ENCODE assay signal across 8 mouse cellular contexts in genomic region chr9:51152079-51152752, GRCm38 (mm10). TPM values are rescaled to one million over a fixed set of nuclear protein-coding genes. Genes with fewer than 3 reads are reported as not detected.
DNase-seq lines count a peak whose midpoint lies in the region; ATAC-seq and TF ChIP-seq lines count a peak whose summit lies in the region.

No protein-coding gene starts in this region.

- no peaks in the 10 kb centered on the region for H3K27me3 ChIP-seq in kidney, adult 2 months (replicated peaks; ENCODE audit: control insufficient read depth, insufficient read depth, low read length)
- peaks cover 8% of the 10 kb centered on the region; the same call in 1 of the 2 replicates for H3K27me3 ChIP-seq in limb, embryonic 10.5 days (ENCODE audit: low read depth, poor library complexity, severe bottlenecking)
- H3K27me3 ChIP-seq in midbrain, embryonic 16.5 days (ENCODE audit: control insufficient read depth, insufficient read depth, low read depth, low read length) = no peaks in the 10 kb centered on the region
- no peaks in the 10 kb centered on the region for H3K27me3 ChIP-seq in testis, adult 2 months (ENCODE audit: control insufficient read depth, insufficient read depth, low read length)

- H3K27ac ChIP-seq in kidney, adult 2 months (ENCODE audit: insufficient read depth, low read depth, low read length) = no peak overlapping the region
- H3K27ac ChIP-seq in limb, embryonic 10.5 days = 0 out of 2 replicates have a peak overlapping the region, but pooled peaks have one; percentile 36
- H3K27ac ChIP-seq in midbrain, embryonic 16.5 days (ENCODE audit: low read length) = no peak overlapping the region
- H3K27ac ChIP-seq in testis, adult 2 months (ENCODE audit: control insufficient read depth, insufficient read depth, low read depth, low read length) = no peak overlapping the region

- H3K4me1 ChIP-seq in kidney, adult 2 months (ENCODE audit: control insufficient read depth, insufficient read depth, low read length) = no peaks in the 10 kb centered on the region
- peaks cover 10% of the 10 kb centered on the region for H3K4me1 ChIP-seq in limb, embryonic 10.5 days
- 0 out of 2 replicates have a peak, but pooled peaks cover 3% of the 10 kb centered on the region for H3K4me1 ChIP-seq in midbrain, embryonic 16.5 days (ENCODE audit: control insufficient read depth, insufficient read depth, low read length)
- peaks cover 2% of the 10 kb centered on the region; the same call in 1 of the 2 replicates for H3K4me1 ChIP-seq in testis, adult 2 months (ENCODE audit: control insufficient read depth, insufficient read depth, low read length)

- TF ChIP-seq CTCF in kidney, adult 2 months (conservative IDR thresholded peaks at IDR 0.05; ENCODE audit: insufficient read depth, insufficient read length, low read depth, low read length) = peak; percentile 60
- peak; percentile 25; the same call in 1 of the 2 replicates for TF ChIP-seq CTCF in testis, adult 2 months (IDR thresholded peaks at IDR 0.05; ENCODE audit: control insufficient read depth, insufficient read depth, insufficient replicate concordance, low read depth, low read length)

- TF ChIP-seq POLR2A in kidney, adult 2 months (IDR thresholded peaks at IDR 0.05; ENCODE audit: low read depth, low read length) = no peak
- TF ChIP-seq POLR2A in testis, adult 2 months (IDR thresholded peaks at IDR 0.05; ENCODE audit: control insufficient read depth, low read depth, low read length) = no peak

- H3K9ac ChIP-seq in midbrain, embryonic 16.5 days (ENCODE audit: low read depth, low read length) = no peak overlapping the region

- H3K4me3 ChIP-seq in kidney, adult 2 months (ENCODE audit: insufficient read depth, low read depth, low read length) = no peak overlapping the region
- H3K4me3 ChIP-seq in limb, embryonic 10.5 days = peak overlapping the region; percentile 33
- H3K4me3 ChIP-seq in midbrain, embryonic 16.5 days (ENCODE audit: low read depth, low read length) = no peak overlapping the region
- H3K4me3 ChIP-seq in testis, adult 2 months (ENCODE audit: control insufficient read depth, low read depth, low read length) = no peak overlapping the region

- no peaks in the 10 kb centered on the region for H3K9me3 ChIP-seq in limb, embryonic 10.5 days (replicated peaks)
- H3K9me3 ChIP-seq in midbrain, embryonic 16.5 days (replicated peaks; ENCODE audit: control insufficient read depth, low read length, poor library complexity, severe bottlenecking) = no peaks in the 10 kb centered on the region

- ATAC-seq in midbrain, embryonic 16.5 days = peak; percentile 85

- 19% methylated on average over 13 of the region's 13 CpGs for WGBS in kidney, adult 2 months
- 20% methylated on average over 13 of the region's 13 CpGs for WGBS in limb, embryonic 10.5 days
- WGBS in midbrain, embryonic 16.5 days = 19% methylated on average over 10 of the region's 13 CpGs

- DNase-seq in A20 (ENCODE audit: low read depth, low spot score) = peak; percentile 73
- DNase-seq in adipocyte (ENCODE audit: low spot score) = peak; percentile 84
- peak; percentile 78 for DNase-seq in embryo, embryonic 9.5 days (ENCODE audit: extremely low spot score)
- DNase-seq in heart, adult 8-10 months (ENCODE audit: low spot score) = peak; percentile 58
- peak; percentile 74 for DNase-seq in kidney, adult 2 months
- DNase-seq in limb, embryonic 10.5 days (ENCODE audit: low spot score) = peak; percentile 74

- H3K36me3 ChIP-seq in kidney, adult 2 months (ENCODE audit: control insufficient read depth, insufficient read depth, low read length) = no peaks in the 10 kb centered on the region
- no peaks in the 10 kb centered on the region for H3K36me3 ChIP-seq in limb, embryonic 10.5 days
- H3K36me3 ChIP-seq in midbrain, embryonic 16.5 days (ENCODE audit: control insufficient read depth, insufficient read depth, low read length) = no peaks in the 10 kb centered on the region
- H3K36me3 ChIP-seq in testis, adult 2 months (ENCODE audit: control insufficient read depth, insufficient read depth, low read length) = no peaks in the 10 kb centered on the region

- peak overlapping the region; percentile 19; the same call in 1 of the 2 replicates for H3K4me2 ChIP-seq in midbrain, embryonic 16.5 days (ENCODE audit: low read length)

RNA-seq across cellular contexts. Expression of gene Gm32742, which starts 13.1 kb away (rescaled TPM):
- not detected for total RNA-seq in heart, adult 8-10 months (2022)
- 0.02 TPM in 1 of 2 replicates, not detected in the other for polyA plus RNA-seq in kidney, adult 2 months (2012; rRNA removed)
- polyA plus RNA-seq in limb, embryonic 10.5 days (2016; fragmentation: Nextera tagmentation; extraction: Ambion mirVana) = 0.03 TPM in 1 of 2 replicates, not detected in the other
- 0.03 TPM in 1 of 2 replicates, not detected in the other for polyA plus RNA-seq in midbrain, embryonic 16.5 days (2015; fragmentation: Nextera tagmentation; extraction: Ambion mirVana)
- 0.01 TPM in 2 replicates for polyA plus RNA-seq in testis, adult 2 months (2012; rRNA removed)

RNA-seq across cellular contexts. Expression of gene 4833427G06Rik, which starts 50.3 kb away (rescaled TPM):
- not detected for total RNA-seq in heart, adult 8-10 months (2022)
- polyA plus RNA-seq in kidney, adult 2 months (2012; rRNA removed) = not detected in 2 replicates
- 0.15 TPM in 1 of 2 replicates, not detected in the other for polyA plus RNA-seq in limb, embryonic 10.5 days (2016; fragmentation: Nextera tagmentation; extraction: Ambion mirVana)
- 1.2 and 1.3 TPM in 2 replicates for polyA plus RNA-seq in midbrain, embryonic 16.5 days (2015; fragmentation: Nextera tagmentation; extraction: Ambion mirVana)
- 39.0 and 40.5 TPM in 2 replicates for polyA plus RNA-seq in testis, adult 2 months (2012; rRNA removed)

Comparison
In these comparisons a context has a peak if more than half of its experiments do, and no peak if none do; other contexts are left out.
1. RNA of gene 4833427G06Rik, which starts 50.3 kb away (polyA plus RNA-seq): 39.0 to 40.5 TPM in testis, adult 2 months; 1.2 to 1.3 TPM in midbrain, embryonic 16.5 days, 0.15 TPM in limb, embryonic 10.5 days and not detected in kidney, adult 2 months; every median in the first group is over 10 times any median in the second.
2. Peak in every context shown above with its lines, with median percentiles within 50 percentile points of each other: DNase-seq.